Mouse (Mus musculus): ENCODE data around the gene Cdipt.

Gene Cdipt

GRCm38 (mm10) chr7:126975950-126976866 is 494 bp downstream of the Cdipt start, which contains the start of gene Cdiptos:
TSS of gene Cdiptos (minus strand) at chr7:126976098.
- DNase-seq (ENCODE audit: low spot score in 2 of 2) = peak; percentile 95 to 99

DNA sequence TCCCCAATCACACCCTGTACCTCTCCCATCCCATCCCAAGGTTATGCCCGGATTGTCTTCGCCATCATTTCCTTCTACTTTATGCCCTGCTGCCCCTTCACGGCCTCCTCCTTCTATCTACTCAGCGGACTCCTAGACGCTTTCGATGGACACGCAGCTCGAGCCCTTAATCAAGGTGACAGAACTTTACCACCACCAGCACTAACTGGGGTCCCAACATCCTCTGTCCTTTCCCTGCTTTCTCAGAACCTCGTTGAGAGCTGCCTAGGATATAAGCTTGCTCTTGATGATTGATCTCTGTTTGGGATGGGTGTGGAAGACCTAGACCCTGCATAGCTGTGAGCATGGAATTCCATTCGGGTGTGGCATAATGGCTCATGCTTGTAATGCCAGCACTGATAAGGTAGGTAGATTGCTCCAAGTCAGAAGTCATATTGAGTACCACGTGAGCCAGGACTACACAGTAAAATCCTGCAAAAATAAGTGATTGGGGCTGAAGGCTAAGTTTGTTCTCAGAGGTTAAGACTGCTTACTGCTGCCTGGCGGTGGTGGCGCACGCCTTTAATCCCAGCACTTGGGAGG is 1.3 kb downstream of the Cdipt start:
- no peak for DNase-seq (ENCODE audit: low spot score in 2 of 2)

DNA sequence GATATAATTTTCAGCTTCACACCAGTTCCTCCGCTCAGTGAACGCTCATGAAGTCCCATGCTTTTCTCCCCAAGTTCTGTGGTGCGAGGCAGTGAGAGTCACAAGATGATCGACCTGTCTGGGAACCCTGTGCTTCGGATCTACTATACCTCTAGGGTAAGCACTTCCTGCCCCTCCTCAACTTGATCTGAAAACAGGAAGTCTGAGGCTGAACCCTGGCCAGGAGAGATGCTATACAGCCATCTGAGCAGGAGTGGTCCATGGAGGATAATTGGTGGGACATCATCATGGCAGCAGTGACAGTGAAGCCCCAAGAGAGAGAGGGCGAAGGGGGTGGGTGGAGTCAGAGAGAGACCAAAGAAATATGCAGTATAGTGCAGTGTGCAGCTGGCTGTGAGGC is 3.1 kb downstream of the Cdipt start:
- no peak for DNase-seq (ENCODE audit: low spot score in 2 of 2)

GRCm38 (mm10) chr7:126981601-126982000 is 5.9 kb downstream of the Cdipt start:
- no peak for DNase-seq (ENCODE audit: low spot score in 2 of 2)

- no peak for DNase-seq (ENCODE audit: low spot score in 2 of 2)
These were observed 6.3 kb downstream of the Cdipt start for GRCm38 (mm10) chr7:126982054-126982453.

DNA sequence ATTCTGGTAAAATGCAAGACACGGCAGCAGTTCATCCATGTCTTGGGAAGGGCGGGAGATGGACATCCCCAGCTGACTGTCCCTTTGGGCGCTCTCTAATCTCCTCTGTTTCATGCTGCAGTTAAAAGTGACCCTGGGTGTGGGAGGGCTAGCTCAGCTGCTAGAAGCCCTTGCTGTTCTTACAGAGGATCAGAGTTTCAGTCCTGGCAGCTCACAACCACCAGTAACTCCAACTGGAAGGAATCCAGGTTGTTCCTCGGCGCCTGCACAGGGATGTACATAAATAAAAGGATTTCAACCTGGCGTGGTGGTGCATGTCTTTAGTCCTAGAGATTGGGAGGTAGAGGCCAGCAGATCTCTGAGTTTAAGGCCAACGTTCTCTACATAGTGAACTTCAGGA is 7.4 kb downstream of the Cdipt start:
- DNase-seq (ENCODE audit: low spot score in 2 of 2) = no peak

DNA sequence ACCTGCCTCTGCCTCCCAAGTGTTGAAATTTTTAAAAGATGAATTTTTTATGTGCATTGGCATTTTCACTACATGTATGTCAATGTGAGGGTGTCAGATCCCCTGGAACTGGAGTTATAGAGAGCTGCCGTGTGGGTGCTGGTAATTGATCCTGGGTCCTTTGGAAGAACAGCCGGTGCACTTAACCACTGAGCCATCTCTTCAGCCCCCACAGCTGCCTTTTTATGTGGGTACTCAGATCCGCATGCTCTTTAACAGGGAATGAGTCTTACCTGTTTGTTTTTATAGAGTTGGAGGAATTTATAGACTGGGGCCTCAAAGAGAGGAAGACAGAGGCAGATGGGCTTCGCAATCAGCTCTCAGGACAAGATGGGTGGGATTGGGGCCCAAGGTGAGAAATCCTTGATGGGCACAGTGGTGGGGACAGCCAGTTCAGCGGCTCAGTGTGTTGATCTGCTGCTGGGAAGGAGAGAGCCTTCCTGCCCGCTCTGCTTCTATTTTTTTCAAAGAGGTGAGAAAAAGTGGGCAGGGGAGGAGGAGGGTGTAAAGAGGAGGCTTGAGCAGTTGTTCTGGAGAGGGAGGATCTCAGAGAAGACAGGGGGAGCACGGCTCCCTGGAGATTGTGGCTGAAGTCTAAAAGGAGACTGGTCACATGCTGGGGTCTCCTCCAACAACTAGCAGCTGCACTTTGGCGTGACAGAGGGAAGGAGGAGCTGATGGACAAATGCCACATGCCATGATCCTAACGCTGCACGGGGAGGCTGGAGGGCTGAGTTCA is 9.1 kb downstream of the Cdipt start:
- no peak for DNase-seq (ENCODE audit: low spot score in 2 of 2)

- DNase-seq (ENCODE audit: low spot score in 2 of 2) = no peak
These were observed 10.6 kb downstream of the Cdipt start for GRCm38 (mm10) chr7:126986319-126986718.

DNA sequence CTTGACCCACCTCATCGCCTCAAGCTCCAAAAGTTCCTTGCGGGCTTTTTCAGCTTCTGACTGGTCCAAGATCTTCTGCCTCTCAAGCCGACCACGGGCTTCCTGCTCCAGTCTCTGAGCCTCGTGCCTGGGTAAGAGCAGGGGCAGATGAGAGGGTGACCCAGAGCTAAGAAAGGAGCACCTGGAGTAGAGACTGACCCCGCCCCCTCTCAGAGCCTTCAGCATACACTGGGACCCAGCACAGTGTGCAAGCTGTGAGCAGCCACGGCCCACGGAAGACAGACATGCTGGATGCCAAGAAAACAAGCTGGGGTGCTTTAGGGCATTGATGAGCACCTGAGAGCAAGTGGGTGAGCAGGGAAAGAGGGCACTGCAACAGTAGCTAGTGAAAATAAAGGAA is 13.1 kb downstream of the Cdipt start:
- no peak for DNase-seq (ENCODE audit: low spot score in 2 of 2)

DNA sequence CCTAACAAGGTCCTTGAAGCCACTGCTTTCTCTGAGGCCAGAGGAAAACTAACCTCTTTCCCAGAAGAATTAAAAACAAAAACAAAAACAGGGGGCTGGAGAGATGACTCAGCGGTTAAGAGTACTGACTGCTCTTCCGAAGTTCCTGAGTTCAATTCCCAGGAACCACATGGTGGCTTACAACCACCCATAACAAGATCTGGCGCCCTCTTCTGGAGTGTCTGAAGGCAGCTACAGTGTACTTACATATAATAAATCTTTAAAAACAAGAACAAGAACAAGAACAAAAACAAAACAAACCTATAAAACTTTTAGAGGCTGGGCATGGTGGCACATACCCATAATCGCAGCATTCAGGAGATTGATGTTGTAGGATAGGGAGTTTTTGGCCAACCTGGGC is 20.7 kb downstream of the Cdipt start:
- no peak for DNase-seq (ENCODE audit: low spot score in 2 of 2)

DNA sequence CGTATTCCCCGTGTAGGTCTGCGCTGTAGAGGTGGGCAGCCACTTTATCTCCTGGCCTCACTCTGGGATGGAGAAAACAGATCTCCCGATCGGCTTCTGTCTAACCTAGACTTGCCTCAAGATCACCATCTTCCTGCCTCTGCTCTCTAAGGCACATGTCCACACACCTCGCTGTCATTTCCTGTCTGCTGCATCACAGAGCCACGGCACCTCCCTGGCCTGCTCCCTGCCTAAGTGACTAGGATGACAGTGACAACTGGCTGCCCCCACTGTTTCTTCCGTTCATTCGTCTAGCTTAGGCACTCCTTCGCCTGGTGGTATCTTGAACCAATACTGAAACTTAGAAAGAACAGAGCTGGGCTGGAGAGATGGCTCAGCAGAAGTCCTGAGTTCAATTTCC is 23.9 kb downstream of the Cdipt start:
- no peak for DNase-seq (ENCODE audit: low spot score in 2 of 2)

DNA sequence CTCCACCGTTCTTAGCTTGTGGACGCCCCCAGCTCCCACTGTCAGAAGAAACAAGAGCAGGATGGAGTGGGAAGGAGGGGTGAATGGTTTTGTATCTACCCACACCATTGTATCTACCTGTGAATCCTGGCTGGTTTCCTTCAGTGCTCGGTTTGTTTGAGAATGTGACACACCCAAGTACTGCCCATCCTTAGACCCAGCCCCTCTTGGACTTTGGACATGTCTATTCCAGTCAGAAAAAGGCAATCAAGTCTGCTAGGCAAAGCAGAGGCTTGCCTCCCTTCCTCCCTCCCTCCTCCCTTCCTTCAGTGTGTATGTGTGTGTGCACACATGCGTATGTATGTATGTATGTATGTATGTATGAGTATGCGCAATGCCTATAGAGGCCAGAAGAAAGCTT is 27.9 kb downstream of the Cdipt start:
- no peak for DNase-seq (ENCODE audit: low spot score in 2 of 2)

- no peak for DNase-seq (ENCODE audit: low spot score in 2 of 2)
These were observed 28.6 kb downstream of the Cdipt start for GRCm38 (mm10) chr7:127004122-127004875.

GRCm38 (mm10) chr7:127007313-127008024 is 31.8 kb downstream of the Cdipt start:
- no peak for DNase-seq (ENCODE audit: low spot score in 2 of 2)

DNA sequence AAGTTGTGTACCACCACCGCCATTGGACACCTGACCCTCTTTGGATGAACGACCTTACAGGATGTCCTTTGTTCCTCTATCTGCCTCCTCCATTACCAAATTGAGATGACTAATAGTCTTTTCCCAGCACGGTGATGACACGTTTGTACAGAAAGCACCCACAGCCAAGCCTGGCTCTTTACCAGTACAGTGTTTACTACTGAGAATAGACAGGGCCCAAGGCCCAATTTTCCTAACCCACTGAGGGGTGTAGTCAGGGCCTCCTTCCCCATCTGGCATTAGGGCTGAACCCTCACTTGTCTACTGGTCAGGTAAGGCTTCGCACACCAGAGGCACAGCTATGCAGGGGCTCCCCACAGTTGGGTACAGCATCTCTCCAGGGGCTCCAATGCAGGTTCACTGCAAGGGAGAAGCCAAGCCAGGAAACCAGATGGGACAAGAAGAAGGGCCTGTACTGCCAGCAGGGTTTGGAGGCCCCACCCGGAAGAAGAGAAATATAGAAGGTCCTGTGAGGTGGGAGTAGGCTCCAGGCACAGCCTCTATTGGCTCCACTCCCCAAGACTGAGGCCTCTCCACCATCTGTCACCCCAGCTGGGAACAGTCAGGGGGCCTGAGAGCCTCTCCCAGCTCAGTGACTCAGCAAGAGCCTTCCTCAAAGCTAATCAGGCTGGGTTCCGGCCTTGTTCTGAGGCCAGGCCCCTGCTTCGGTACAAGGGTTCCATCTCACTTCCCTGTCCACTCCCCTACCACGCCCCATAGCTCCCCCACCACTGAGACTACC is 32.7 kb downstream of the Cdipt start:
- DNase-seq (ENCODE audit: low spot score in 2 of 2) = peak; percentile 55 to 78

DNA sequence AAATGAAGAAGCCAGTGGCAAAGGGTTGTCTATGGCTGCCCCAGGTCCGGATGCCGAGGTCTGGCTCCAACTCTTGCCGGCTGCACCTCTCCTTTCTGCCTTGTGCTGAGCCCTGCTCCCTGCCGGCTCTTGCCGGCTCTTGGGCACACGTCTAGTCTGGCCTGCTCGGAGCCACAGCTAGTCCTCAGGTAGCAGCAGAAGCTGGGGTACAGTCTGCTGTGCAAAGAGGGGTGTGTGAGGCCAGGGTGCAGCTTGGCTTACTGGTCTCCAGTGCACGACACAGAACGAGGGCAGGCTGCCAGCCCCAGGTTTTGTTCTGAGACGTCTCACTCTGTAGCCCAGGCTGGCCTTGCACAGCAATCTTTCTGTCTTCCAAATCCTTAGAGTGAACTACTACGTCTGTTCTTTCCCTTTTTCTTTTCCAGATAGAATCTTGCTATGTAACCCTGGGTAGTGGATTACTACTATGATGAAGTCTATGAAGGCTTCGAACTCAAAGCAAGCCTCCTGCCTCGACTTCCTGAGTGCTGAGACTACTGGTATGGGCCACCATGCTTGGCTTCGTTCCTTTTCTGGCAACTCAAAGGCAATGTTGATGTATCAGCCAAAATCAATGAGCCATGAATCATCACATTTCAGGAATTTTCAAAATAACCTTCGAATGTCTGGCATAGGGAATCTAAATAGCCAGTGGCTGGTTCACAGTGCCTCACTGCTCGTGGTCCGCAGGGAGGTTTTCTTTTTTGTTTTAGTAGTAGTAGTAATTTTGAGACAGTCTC is 33.8 kb downstream of the Cdipt start:
- DNase-seq (ENCODE audit: low spot score in 2 of 2) = no peak

GRCm38 (mm10) chr7:127011051-127011450 is 35.3 kb downstream of the Cdipt start:
- no peak for DNase-seq (ENCODE audit: low spot score in 2 of 2)

- DNase-seq (ENCODE audit: low spot score in 2 of 2) = no peak
These were observed 36.0 kb downstream of the Cdipt start for GRCm38 (mm10) chr7:127011717-127012116.

DNA sequence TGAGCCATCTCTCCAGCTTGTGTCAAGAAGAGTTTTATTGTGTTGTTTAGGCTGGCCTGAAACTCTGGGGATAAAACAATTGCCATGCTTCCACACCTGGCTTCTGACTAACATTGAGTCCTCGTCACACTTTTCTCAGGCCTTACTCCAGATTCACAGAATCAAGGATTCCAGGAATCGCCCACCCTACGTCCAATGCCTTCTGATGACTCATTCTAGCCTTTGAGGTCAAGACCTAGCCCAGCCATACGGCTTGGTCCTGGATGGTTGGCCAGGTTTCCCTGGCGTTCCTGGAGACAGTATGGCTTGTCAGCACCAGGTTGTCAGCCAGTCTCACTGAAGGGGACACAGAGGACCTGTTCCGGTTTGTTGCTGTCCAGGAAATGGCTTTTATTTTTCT is 36.7 kb downstream of the Cdipt start:
- no peak for DNase-seq (ENCODE audit: low spot score in 2 of 2)

GRCm38 (mm10) chr7:127012845-127013244 is 37.1 kb downstream of the Cdipt start:
- no peak for DNase-seq (ENCODE audit: low spot score in 2 of 2)
